Mouse (Mus musculus) large intestine, adult 2 months (tissue): Measurements from ENCODE around the gene Cwf19l2. TPM values are rescaled to one million over a fixed set of nuclear protein-coding genes. Genes with fewer than 3 reads are reported as not detected.
"Not testable (repeated sequence)": the region's sequence is repeated elsewhere in the genome, so short reads cannot be mapped to it uniquely, and the experiment has no call there.

Experiments used
- DNase-seq: peaks from one replicate; pipeline ENCODE4 v3.0.0-alpha.2; 2012; ENCODE audit warnings: low read depth, low spot score
- WGBS: fragments of 180-500 bp; shearing (Covaris S2); methylation state at CpG from one replicate; pipeline ENCODE4 v1.1.7; 2018; 5-methylcytosine and 5-hydroxymethylcytosine counted together
- polyA plus RNA-seq: library from polyadenylated mRNA; depleted of rRNA; stranded (reverse); fragments of >200 nt; gene quantifications from 2 replicates; pipeline ENCODE4 v1.2.3, GENCODE M21; 2012; rRNA removed

The Cwf19l2 gene
- 0.47 and 0.55 TPM in 2 replicates for polyA plus RNA-seq

DNA sequence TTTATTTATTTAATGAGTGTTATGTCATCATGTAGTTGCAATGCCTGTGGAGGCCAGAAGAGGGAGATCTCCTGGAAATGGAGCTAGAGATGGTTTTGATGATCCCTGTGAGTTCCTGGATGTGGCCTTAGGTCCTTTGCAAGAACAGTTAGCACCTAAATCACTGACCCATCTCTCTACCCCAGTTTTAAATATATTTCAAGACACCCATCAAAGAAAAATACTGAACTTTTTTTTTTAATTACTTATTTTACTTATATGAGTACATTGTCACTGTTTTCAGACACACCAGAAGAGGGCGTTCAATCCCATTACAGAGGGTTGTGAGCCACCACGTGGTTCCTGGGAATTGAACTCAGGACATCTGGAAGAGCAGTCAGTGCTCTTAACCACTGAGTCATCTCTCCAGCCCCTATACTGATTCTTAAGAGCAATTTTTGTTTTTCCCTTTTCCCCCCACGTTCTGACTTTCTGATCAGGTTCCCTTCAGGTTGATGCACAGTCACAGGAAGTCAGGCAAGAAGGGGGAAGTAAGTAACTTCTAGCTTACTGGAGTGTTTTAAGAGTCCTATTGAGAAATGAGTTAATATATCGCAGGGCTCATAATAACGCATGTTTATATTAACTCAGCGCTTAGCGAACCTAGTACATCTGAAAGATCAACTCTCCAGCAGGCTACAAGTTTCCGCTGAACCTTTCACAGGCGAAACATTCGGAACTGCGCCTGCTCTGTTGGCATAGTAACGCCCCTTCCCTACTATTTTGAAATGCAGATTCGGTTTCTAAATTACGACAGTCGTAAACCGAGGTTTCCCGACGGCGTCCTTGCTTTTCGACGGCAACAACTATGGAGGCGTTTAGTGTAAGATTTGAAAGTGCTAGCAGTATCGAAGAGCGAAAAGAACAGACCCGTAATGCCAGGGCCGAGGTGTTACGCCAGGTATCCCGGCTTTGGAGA lies at the start of gene Cwf19l2:
Cwf19l2 (plus strand) TSS at position 342 of the 958 bp plus-strand sequence.
- DNase-seq = peak; percentile 80
- WGBS = under 1% methylated on average over 28 of the region's 28 CpGs

DNA sequence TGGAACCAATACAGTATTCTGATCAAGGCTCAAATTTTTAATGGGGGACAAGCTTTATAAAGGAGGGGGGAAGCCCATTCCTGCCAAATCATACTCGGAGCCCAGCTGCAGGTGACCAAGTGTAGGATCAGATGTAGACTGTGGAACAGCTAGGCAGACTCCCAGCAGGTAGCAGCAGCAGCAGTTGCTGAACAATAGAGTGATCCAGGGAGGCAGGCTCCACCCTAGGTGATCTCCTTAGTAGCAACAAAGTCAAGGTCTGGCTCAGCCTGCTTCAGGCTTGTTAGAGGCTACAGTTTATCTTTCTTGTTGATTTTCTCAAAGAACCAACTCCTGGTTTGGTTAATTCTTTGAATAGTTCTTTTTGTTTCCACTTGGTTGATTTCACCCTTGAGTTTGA lies 27.1 kb upstream of the Cwf19l2 start:
- 67% methylated on average over 1 of the region's 1 CpGs for WGBS
- not testable (repeated sequence) for DNase-seq

GRCm38 (mm10) chr9:3404372-3404771 lies 980 bp downstream of the Cwf19l2 start:
- WGBS = under 1% methylated on average over 13 of the region's 13 CpGs
- DNase-seq = no peak

DNA sequence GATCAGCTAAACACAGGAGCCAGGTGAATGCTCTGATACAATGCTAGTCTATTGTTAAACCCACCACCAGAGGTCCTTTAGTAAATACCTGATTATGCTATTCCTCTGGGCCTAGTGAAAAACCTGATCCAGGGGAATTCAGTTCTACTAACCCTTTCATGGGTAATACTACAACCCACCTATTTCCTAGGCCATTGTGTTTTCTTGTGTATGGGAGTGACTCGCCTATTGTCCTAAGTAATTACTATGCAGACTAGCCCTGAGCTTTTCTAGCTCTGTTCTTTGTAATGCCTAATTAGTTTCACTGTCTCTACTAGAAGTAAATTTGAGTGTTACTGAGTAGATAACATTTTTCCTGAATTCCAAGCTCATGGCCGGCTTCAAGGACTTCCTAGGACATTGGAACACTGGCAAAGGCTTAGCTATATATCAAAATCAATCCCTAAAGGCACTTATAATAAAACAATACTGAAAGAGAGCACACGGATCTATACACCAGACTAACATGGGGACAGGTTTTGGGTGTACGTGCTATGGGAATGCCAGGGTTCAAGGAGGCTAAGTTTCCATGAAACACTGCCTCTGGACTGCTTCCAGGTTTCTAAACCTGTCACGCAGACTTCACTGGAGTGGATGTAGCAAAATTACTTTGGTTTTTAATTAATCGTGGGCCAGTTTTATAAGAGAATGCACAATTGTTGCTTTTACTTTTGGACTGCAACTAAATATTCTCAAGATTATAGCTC lies 36.3 kb downstream of the Cwf19l2 start:
- DNase-seq = not testable (repeated sequence)
- WGBS = 92% methylated on average over 6 of the region's 6 CpGs

- no peak for DNase-seq
These were observed 68.5 kb downstream of the Cwf19l2 start for GRCm38 (mm10) chr9:3471897-3472296.

- no peak for DNase-seq
These were observed 115.3 kb downstream of the Cwf19l2 start for GRCm38 (mm10) chr9:3518645-3519044.

GRCm38 (mm10) chr9:3519178-3519577 lies 115.8 kb downstream of the Cwf19l2 start:
- 94% methylated on average over 1 of the region's 1 CpGs for WGBS
- DNase-seq = no peak

More at GRCm38 (mm10) chr9:3518645-3519044, 115.3 kb downstream of the Cwf19l2 start:
- 94% methylated on average over 1 of the region's 1 CpGs for WGBS

DNA sequence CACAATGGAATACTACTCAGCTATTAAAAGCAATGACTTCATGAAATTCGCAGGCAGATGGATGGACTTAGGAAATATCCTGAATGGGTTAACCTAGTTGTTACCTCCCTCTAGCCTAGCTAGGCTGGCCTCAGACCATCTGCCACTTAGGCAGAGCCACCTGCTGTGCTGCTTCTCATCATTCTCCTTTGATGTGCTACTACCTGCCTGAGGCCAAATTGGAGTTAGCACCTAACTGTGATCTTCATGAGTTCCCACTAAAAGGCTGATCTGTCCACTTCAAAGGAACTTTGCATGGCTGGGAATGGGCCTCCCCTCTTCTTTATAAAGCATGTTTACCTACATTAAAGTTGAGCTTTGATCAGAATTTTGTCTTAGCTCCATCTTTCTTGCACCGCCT lies 117.6 kb downstream of the Cwf19l2 start:
- 82% methylated on average over 2 of the region's 2 CpGs for WGBS
- no peak for DNase-seq

Other genes starting within 250 kb of the Cwf19l2 start
- 1.0 and 1.6 TPM in 2 replicates for gene Alkbh8, start 68.5 kb upstream of the Cwf19l2 start, polyA plus RNA-seq
- gene Gucy1a2, start 129.2 kb downstream of the Cwf19l2 start, polyA plus RNA-seq = 0.09 and 0.15 TPM in 2 replicates